Mouse (Mus musculus): Measurements from ENCODE around the gene Scn10a.

Scn10a gene

DNA sequence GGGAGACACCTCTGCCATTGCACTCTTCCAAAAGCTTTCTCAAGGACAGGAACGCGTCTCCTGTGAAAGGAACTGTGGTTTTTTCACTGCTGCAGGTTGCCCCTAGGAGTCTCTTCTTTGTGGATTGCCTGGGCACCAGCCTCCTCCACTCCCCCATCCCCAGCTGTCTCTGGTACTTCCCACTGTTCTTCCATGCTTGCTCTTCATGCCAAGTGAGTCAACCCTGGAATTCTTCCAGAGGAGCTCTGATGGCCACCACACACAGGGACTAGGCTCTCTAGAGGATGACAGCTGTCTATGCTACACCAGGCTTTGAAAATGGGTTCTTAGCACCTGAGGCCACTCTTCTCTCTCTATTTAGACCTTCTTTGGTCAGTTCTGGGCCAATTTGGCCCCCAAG lies 142.1 kb downstream of the Scn10a start:
- DNase-seq (ENCODE audit: low read depth in 1 of 2, low spot score in 2 of 2), result no peak

DNA sequence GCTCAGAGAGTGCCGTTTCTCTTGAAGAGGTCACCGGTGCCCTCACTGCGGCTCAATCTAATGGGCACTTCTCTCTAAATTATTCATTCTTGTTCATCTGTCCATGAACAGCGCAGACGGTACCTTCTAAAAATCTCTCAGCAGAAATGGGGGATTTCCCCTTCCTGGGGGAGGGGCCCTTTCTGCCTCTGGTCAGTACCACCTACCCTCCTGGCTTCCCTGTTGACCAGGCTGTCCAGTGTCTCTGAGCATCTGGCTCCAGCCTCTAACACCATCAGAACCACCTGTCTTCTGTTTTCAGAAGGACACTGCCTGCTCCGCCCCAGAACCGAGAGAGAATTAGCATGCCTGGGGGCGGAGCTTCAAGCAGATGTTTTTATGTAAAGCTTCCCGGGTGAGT lies 143.4 kb downstream of the Scn10a start:
- DNase-seq (ENCODE audit: low read depth in 1 of 2, low spot score in 2 of 2), result no peak

DNA sequence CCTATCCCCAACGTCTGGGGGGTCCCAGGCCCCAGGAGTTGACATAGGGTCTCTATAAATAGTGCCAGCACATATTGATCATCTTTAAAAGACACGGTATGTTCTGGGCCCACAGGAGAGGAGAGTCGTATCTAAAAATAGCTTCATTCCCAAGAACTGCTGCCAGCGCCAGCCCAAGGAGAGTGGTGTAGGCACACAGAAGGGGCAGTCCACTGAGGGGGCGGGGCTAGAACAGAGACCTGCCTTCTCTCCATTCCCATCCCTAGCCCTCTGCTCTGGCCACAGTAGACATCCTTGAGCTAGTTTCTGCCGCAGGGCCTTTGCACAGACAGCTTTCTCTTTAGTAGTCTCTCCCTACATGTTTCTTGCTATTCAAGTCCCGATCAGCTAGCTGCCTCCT lies 144.8 kb downstream of the Scn10a start:
- DNase-seq (ENCODE audit: low read depth in 1 of 2, low spot score in 2 of 2), result no peak

- DNase-seq (ENCODE audit: low read depth in 1 of 2, low spot score in 2 of 2), result no peak
Observed at GRCm38 (mm10) chr9:119573009-119573408, 146.1 kb downstream of the Scn10a start.

- DNase-seq (ENCODE audit: low read depth in 1 of 2, low spot score in 2 of 2), result no peak
Observed at GRCm38 (mm10) chr9:119571411-119571888, 147.7 kb downstream of the Scn10a start.

- DNase-seq (ENCODE audit: low read depth in 1 of 2, low spot score in 2 of 2), result no peak
Observed at GRCm38 (mm10) chr9:119570652-119571051, 148.5 kb downstream of the Scn10a start.

DNA sequence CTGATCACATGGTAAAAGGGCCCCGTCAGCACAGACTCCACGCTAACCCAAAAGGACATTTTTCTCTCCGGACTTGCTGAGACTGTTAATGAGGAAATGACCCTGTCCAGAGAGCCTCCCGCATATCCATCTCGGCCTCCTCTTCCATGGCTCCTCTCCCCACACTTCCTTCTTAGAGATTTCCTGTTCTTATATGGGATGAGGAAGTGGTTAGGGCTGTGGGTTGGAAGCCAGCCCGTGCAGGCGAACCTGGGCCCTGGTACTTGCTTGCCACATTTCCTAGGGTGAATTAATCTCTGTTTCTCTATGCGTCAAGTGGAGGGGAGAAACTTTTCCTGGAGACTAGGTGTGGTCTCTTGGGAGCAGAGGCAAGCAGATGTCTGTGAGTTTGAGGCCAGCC lies 150.4 kb downstream of the Scn10a start:
- DNase-seq (ENCODE audit: low read depth in 1 of 2, low spot score in 2 of 2), result no peak

DNA sequence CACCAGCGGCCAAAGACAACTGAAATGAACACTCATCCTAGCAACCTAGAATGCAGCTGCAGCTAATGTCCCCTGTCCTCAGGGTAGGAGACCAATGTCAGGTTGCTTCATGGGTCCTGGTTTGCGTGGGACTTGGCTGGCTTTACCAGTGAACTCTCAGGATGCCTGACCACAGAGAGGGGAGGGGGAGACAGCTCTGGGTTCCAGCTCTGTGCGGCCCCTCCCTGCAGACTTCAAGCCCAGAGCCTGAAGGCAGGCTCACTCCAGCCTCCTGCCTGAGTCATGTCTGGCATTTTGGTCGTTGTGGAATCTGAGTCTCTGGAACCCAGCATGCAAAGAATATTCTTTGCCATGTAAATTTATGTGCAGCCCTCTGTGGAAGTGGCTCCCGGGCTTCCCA lies 151.3 kb downstream of the Scn10a start:
- DNase-seq (ENCODE audit: low read depth in 1 of 2, low spot score in 2 of 2), result no peak

- DNase-seq (ENCODE audit: low read depth in 1 of 2, low spot score in 2 of 2), result no peak
Observed at GRCm38 (mm10) chr9:119566214-119566613, 152.9 kb downstream of the Scn10a start.

DNA sequence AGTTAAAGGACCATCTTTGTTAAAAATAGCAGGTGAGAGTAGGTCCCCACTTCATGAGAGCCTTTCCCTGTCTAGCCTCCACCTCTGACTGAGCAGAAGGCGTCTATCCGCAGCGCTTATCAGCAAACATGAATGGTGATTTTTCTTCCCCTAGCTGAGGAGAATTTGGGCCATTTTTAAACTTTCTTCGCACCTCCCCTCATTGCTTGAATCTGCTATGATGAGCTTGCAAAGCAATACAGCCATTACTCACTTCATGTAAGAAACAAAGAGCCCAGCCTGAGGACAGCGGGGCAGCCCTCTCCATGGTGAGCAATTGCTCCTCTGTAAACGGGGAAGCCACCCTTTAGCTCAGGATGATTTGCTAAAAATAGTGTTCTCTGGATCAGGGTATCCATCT lies 154.3 kb downstream of the Scn10a start:
- no peak for DNase-seq (ENCODE audit: low read depth in 1 of 2, low spot score in 2 of 2)

DNA sequence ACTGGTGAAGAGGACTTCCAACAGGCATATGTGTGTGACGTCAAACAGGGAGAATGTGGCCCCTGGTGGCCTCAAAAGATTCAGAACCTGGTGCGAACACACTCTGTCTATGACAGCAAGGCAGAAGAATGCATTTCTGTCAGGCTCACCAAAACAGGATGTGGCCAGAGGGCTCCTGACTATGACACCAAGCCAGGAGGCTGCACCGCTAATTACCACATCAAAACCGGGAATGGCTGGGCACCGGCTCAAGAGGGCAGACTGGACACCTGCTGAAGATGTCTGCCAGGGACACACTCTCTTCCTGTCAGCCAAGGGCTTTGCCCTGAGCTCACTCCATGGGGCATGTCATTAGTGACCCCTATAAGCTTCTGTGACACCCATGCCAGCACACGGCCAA lies 155.5 kb downstream of the Scn10a start:
- no peak for DNase-seq (ENCODE audit: low read depth in 1 of 2, low spot score in 2 of 2)

DNA sequence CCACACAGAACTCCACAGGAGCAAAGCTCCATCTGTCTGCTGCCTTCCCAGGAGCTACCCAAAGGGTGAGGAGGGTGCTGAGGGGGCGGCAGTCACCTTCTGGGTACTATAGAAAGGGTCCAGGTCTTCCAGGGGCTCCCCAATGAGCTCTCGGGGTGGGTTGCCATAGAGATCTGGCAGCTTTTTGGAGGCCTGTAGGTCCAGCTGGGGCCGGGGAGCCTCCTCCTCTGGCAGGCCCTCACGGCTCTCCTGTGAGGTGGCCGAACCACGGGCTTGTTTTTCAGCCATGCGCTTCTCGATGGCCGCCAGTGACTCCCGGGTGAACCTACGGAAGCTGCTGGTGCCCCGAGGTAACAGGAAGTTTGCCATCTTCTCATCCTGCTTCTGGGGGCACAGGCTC lies 156.9 kb downstream of the Scn10a start:
- DNase-seq (ENCODE audit: low read depth in 1 of 2, low spot score in 2 of 2), result no peak

- no peak for DNase-seq (ENCODE audit: low read depth in 1 of 2, low spot score in 2 of 2)
Observed at GRCm38 (mm10) chr9:119561746-119562145, 157.4 kb downstream of the Scn10a start.

GRCm38 (mm10) chr9:119559537-119560276 lies 159.4 kb downstream of the Scn10a start:
- no peak for DNase-seq (ENCODE audit: low read depth in 1 of 2, low spot score in 2 of 2)

Measured in monocyte, adult 2 months (primary cell).